Mouse (Mus musculus): ENCODE results near the gene Cept1. TPM values are rescaled to one million over a fixed set of nuclear protein-coding genes. Genes with fewer than 3 reads are reported as not detected.

Cept1 gene
- total and polyA plus RNA-seq, 3 experiments, result 15.9 to 32.0 TPM; not detected in 1

DNA sequence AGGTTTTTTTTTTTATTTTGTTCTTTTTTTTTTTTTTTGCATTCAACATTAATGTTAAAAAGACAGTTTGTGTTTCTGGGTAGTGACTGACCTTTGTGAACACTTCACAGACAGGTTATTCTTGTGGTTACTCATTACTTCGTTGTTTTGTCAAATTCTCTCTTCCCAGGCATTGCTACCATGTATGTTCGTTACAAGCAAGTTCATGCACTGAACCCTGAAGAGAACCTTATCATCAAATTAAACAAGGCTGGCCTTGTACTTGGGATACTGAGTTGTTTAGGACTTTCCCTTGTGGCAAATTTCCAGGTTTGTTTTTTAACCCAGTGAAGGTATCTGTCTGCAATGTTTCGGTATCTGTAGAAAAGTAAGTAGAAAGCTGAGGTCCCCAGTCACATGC lies 18.3 kb upstream of the Cept1 start:
- no peak for DNase-seq (ENCODE audit: low read depth, low spot score)
- no peaks in the 10 kb centered on the region; a peak in 1 of 4 replicates for H3K36me3 ChIP-seq (ENCODE audit: control insufficient read depth in 1 of 2, insufficient read depth in 2 of 2, low read length in 2 of 2)

DNA sequence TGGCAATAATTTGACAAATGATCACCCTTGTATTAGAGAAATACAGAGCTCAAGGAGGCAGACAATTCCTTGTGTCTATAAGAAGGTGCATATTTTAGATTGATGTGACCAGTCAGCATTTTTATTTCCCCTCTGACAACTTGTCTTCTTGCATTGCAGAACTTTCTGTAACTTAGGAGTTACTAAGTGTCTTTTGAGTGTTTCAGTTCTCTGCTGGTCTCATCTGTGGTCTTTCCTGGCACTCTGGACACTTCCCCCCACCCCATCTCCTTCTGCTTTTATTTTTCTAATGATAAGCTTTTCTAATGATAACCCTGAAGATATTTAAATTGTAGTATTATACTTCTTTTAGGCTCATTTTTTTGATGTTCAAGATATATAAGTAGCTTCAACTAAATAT lies 10.7 kb upstream of the Cept1 start:
- peaks cover 0 to 5% of the 10 kb centered on the region in 2 experiments; a peak in 2 of 4 replicates for H3K4me1 ChIP-seq (ENCODE audit: control insufficient read depth in 1 of 2, insufficient read depth in 2 of 2, low read length in 2 of 2)
- peaks cover 0 to 7% of the 10 kb centered on the region in 2 experiments for H3K36me3 ChIP-seq (ENCODE audit: control insufficient read depth in 1 of 2, insufficient read depth in 2 of 2, low read length in 2 of 2)
- H3K27me3 ChIP-seq (ENCODE audit: control insufficient read depth in 1 of 2, insufficient read depth in 2 of 2, low read length in 2 of 2), result no peaks in the 10 kb centered on the region
- no peak overlapping the region for H3K4me3 ChIP-seq (ENCODE audit: control insufficient read depth in 1 of 2, insufficient read depth in 1 of 2, low read depth in 2 of 2, low read length in 2 of 2)
- no peaks in the 10 kb centered on the region for H3K79me2 ChIP-seq (ENCODE audit: control insufficient read depth, insufficient read depth, low read length, poor library complexity)
- H3K9me3 ChIP-seq (replicated peaks; ENCODE audit: insufficient read depth, low read length), result no peaks in the 10 kb centered on the region
- H3K27ac ChIP-seq (ENCODE audit: control insufficient read depth, low read depth, low read length), result no peak overlapping the region
- no peak for DNase-seq (ENCODE audit: low read depth, low spot score)
- TF ChIP-seq ZMIZ1 (IDR thresholded peaks at IDR 0.05; ENCODE audit: low read depth, low read length) (no peak), CHD2 (IDR thresholded peaks at IDR 0.05; ENCODE audit: low read length) (no peak), MEF2A (IDR thresholded peaks at IDR 0.05; ENCODE audit: extremely low read depth, insufficient replicate concordance, low read depth, low read length, poor library complexity, severe bottlenecking) (no peak), TAL1 (IDR thresholded peaks at IDR 0.05; ENCODE audit: low read length) (no peak), EP300 (IDR thresholded peaks at IDR 0.05; ENCODE audit: low read depth in 1 of 2, low read length in 2 of 2) (no peak)
- H3K9ac ChIP-seq (ENCODE audit: control insufficient read depth, low read depth, low read length, poor library complexity, severe bottlenecking), result no peak overlapping the region

More for the DNA sequence above, 18.3 kb upstream of the Cept1 start:
- H3K79me2 ChIP-seq (ENCODE audit: control insufficient read depth, insufficient read depth, low read length, poor library complexity), result no peaks in the 10 kb centered on the region
- no peaks in the 10 kb centered on the region for H3K4me1 ChIP-seq (ENCODE audit: control insufficient read depth in 1 of 2, insufficient read depth in 2 of 2, low read length in 2 of 2)
- H3K9ac ChIP-seq (ENCODE audit: control insufficient read depth, low read depth, low read length, poor library complexity, severe bottlenecking), result no peak overlapping the region
- H3K27ac ChIP-seq (ENCODE audit: control insufficient read depth, low read depth, low read length), result no peak overlapping the region
- no peak overlapping the region for H3K4me3 ChIP-seq (ENCODE audit: control insufficient read depth in 1 of 2, insufficient read depth in 1 of 2, low read depth in 2 of 2, low read length in 2 of 2)
- TF ChIP-seq TAL1 (IDR thresholded peaks at IDR 0.05; ENCODE audit: low read length) (no peak), MAX (IDR thresholded peaks at IDR 0.05; ENCODE audit: low read length) (no peak)
- no peaks in the 10 kb centered on the region for H3K27me3 ChIP-seq (ENCODE audit: control insufficient read depth in 1 of 2, insufficient read depth in 2 of 2, low read length in 2 of 2)
- no peaks in the 10 kb centered on the region for H3K9me3 ChIP-seq (replicated peaks; ENCODE audit: insufficient read depth, low read length)

DNA sequence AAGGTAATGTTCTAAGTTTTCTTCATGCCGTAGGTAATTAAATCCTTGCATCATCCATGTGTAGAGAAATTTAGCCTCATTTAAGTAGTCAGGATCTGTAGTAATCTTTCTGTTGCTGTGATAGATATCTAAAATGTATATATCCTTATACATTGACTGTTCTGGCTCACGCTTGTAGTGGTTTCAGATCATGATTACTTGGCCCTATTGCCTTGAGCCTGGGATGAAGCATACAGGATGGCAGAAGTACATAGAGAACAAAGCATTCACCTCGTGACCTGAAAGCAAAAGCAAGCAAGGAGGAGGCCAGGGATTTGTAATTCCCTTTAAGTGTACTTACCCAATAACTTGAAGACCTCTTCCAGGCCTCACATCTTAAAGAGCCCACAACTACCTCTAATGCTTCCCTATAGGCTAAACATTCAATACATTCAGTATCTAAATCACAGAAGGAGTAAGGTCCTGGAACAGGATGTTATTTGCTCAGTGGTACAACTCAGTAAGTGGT lies 8.2 kb upstream of the Cept1 start:
- H3K9me3 ChIP-seq (replicated peaks; ENCODE audit: insufficient read depth, low read length), result no peaks in the 10 kb centered on the region
- H3K4me1 ChIP-seq (ENCODE audit: control insufficient read depth in 1 of 2, insufficient read depth in 2 of 2, low read length in 2 of 2), result peaks cover 3 to 13% of the 10 kb centered on the region in 2 experiments; a peak in 3 of 4 replicates
- H3K79me2 ChIP-seq (ENCODE audit: control insufficient read depth, insufficient read depth, low read length, poor library complexity), result no peaks in the 10 kb centered on the region
- TF ChIP-seq MAX (IDR thresholded peaks at IDR 0.05; ENCODE audit: low read length) (no peak), GATA1 (IDR thresholded peaks at IDR 0.05; ENCODE audit: low read depth, low read length) (no peak)
- no peak for DNase-seq (ENCODE audit: low read depth, low spot score)
- no peaks in the 10 kb centered on the region for H3K27me3 ChIP-seq (ENCODE audit: control insufficient read depth in 1 of 2, insufficient read depth in 2 of 2, low read length in 2 of 2)
- peaks cover 1 to 16% of the 10 kb centered on the region in 2 experiments for H3K36me3 ChIP-seq (ENCODE audit: control insufficient read depth in 1 of 2, insufficient read depth in 2 of 2, low read length in 2 of 2)
- no peak overlapping the region for H3K27ac ChIP-seq (ENCODE audit: control insufficient read depth, low read depth, low read length)
- H3K9ac ChIP-seq (ENCODE audit: control insufficient read depth, low read depth, low read length, poor library complexity, severe bottlenecking), result no peak overlapping the region
- no peak overlapping the region for H3K4me3 ChIP-seq (ENCODE audit: control insufficient read depth in 1 of 2, insufficient read depth in 1 of 2, low read depth in 2 of 2, low read length in 2 of 2)

DNA sequence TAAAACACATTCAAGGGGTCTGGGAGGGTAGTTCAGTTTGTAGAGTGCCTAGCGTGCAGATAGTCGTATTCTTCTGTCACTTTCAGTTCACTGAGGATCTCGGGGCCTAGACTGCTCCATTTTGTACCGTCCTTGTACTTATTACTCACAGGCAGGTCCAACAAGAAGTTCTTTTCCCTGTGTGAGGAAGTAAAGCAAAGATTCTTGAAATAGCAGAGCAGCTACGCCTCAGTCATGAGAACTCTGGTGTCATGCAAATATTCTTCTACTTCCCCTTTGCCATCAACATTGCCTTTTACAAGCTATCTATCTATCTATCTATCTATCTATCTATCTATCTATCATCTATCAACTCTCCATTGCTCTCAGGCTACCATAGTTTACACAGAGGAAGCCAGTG lies 5.8 kb upstream of the Cept1 start:
- H3K79me2 ChIP-seq (ENCODE audit: control insufficient read depth, insufficient read depth, low read length, poor library complexity), result no peaks in the 10 kb centered on the region
- H3K27ac ChIP-seq (ENCODE audit: control insufficient read depth, low read depth, low read length), result no peak overlapping the region
- H3K9ac ChIP-seq (ENCODE audit: control insufficient read depth, low read depth, low read length, poor library complexity, severe bottlenecking), result no peak overlapping the region
- no peak for TF ChIP-seq BHLHE40 (IDR thresholded peaks at IDR 0.05; ENCODE audit: borderline replicate concordance, low read depth, low read length)
- peak; percentile 38; the same call in 1 of the 2 replicates for TF ChIP-seq GATA1 (IDR thresholded peaks at IDR 0.05; ENCODE audit: low read depth, low read length)
- DNase-seq (ENCODE audit: low read depth, low spot score), result no peak
- H3K4me3 ChIP-seq (ENCODE audit: control insufficient read depth in 1 of 2, insufficient read depth in 1 of 2, low read depth in 2 of 2, low read length in 2 of 2), result no peak overlapping the region
- H3K36me3 ChIP-seq (ENCODE audit: control insufficient read depth in 1 of 2, insufficient read depth in 2 of 2, low read length in 2 of 2), result peaks cover 1 to 21% of the 10 kb centered on the region in 2 experiments
- peaks cover 3 to 16% of the 10 kb centered on the region in 2 experiments; a peak in 3 of 4 replicates for H3K4me1 ChIP-seq (ENCODE audit: control insufficient read depth in 1 of 2, insufficient read depth in 2 of 2, low read length in 2 of 2)
- H3K9me3 ChIP-seq (replicated peaks; ENCODE audit: insufficient read depth, low read length), result no peaks in the 10 kb centered on the region
- H3K27me3 ChIP-seq (ENCODE audit: control insufficient read depth in 1 of 2, insufficient read depth in 2 of 2, low read length in 2 of 2), result no peaks in the 10 kb centered on the region

All from MEL (cell line).